Mouse (Mus musculus): ENCODE measurements at regions not wholly inside any gene's neighbourhood (a gene's known extent, or its start where the extent isn't known, plus 50 kb on each side); places are given as distances from the start of the nearest gene placed in this dataset.

DNA sequence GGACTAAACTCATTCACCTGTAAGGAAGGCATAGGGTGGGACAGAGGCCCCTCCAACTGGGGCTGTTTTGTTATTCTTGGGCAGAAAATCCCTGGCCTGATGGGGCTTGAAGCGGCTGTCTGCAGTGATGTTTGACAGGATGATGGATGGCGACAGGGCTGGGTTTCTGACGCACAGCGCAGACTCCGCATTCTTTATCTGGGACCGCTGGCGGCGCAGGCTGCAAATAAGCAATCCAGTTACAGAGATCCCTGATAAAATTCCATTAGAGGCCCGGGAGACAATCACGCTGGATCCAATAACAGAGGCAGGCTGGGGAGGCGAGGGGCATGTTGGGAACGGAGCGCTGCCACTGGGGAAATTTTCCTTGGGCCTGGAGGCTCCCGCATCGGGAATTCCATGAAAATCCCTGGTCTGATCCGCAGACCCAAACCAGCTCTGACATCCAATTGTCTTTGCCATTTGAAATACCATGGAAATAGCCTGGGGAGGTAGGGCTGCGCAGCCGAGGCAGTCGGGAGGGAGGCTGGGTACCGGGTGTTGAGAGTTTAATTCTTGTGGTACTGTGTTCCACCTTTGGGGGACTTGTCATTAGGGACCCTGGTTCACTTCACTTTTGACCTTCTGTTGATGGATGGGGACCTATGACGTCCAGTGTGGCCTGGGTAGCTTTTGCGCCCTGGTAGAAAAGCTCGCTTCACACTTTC lies 99.0 kb upstream of the Sdk2 start:
- no peak for DNase-seq (ENCODE audit: low spot score)

DNA sequence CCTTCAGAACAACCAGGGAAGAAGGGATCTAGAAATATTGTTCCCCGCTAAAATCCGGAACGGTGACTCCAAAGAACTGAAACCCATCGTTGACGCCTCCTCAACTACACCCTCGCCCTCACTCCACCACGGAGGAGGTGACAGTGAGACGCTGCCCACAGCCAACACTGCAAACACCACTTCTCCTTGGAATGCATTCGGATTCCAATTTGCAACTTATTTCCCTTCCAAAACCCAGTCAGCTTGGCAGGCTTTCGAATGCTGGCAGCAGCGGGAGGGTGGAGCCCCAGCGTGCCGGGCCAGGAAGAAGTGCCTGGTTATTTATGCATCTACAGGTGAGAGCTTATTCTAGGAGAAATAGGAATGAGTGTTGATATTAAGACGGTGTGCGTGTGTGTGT lies 85.9 kb upstream of the Sdk2 start:
- peak; percentile 18 for DNase-seq (ENCODE audit: low spot score)

DNA sequence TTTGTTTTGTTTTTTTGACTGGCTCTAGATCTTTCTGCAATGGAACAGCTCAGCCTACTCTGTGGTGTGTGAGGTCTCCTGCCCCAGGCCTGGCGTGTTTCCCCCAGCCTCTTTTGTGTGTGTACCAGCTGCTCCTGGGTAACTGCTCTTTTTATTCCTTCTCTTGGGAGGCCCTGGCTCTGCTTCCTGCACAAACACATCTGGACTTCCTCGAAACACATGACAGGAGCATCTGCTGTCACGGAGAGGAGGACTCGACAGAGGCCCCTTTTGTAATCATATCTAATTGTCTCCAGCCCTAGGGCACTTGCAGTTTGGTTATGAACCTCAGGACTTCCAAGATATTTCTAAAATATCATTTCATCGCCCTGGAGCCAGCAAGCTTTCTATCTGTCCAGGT lies 79.5 kb upstream of the Sdk2 start:
- DNase-seq (ENCODE audit: low spot score): no peak

DNA sequence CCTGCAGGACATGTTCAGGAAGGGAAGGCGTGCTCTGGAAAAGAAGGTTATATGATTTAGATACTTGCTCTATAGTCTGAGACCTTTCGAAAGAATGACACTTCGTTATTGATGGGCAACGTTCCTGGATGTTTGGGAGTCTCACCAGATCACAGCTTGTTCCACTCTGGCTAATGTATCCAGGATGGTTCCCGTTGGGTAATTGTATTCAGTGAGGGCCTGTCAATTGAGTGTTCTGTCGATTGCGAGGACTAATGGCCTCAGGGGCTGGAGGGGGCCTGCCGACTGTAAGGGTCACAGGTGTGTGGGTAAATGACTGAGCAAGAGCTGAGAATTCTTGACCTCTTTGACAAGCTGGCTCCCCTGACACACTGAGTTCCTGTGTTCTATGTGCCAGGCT lies 62.4 kb upstream of the Sdk2 start:
- DNase-seq (ENCODE audit: low spot score): no peak

DNA sequence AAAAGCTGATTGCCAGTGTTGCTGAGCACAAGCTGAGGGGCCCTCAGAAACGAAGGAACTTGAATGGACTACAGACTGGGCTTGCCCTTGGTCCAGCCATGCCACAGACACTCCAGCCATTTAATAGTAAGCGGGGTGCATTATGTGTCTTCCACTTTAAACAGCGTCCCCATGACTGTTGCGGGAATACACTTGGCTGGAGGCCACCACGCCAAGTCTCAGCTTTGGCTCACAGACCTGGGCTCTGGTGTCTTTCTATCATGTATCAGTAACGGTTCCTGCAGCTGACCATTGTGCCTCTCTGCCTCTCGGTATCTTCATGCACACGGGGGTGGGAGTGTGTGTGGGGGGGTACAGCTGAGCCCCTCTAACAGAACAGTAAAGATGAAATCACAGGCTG lies 62.0 kb upstream of the Sdk2 start:
- DNase-seq (ENCODE audit: low spot score): no peak

DNA sequence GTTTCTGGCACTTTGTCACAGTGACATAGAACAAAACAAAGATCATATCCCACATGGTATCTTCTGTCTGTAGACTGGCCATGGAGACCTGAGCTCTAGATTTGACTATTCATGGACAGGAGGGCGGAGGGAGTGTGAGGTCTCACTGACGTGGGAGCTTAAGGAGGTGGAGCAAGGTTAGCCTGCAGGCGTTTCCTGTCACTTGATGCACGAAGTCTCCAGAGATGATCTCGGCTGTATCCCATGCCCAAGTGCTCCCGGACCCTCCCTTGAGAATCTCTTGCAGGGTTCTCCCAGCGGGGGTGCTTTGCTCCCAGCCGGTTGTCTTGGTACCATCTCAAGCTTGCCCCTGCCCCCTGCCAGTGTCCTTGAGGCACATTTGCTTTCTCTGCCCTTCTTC lies 60.6 kb upstream of the Sdk2 start:
- no peak for DNase-seq (ENCODE audit: low spot score)

DNA sequence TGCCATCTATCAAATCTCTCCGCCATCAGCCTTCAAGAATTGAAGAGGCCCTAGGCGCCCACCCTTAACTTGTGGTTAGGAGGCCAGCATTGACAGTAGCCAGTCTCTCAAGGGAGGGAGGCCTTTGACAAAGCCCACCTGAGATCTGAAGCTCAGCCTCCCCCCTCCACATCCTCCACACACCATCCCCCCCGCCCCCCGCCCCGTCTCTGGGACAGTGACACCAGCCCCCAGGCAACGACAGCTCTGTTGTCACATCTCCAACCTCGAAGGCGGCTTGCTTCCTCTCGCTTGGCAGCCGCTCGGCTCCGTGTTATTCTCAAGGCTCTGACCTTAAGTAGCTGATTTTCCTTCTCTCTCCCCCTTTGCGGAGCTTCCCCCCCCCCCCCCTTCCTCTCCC lies 55.3 kb upstream of the Sdk2 start:
- DNase-seq (ENCODE audit: low spot score): peak; percentile 32

DNA sequence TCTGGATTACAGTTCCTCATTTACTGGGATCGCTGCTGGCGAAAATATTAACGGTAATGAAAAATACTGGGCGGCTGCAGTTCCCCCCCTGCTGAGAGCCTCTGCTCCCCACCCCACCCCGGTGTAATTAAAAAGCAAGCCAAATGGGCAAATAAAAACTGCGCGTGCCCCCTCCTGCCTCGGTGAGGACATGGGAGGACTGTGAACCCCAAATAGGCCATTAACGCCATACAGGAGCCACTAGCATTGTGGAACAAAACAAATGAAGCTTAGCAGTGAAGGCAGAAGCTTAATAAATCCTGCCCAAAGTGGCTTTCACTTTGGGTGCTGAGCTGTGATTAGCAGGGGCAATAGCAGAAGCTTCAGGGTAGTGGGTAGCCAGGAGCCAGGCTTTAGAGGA lies 52.3 kb upstream of the Sdk2 start:
- DNase-seq (ENCODE audit: low spot score): no peak

Measured in ovary, adult 18-20 months (tissue).